Mouse (Mus musculus): ENCODE measurements around the gene Cplane1. TPM values are rescaled to one million over a fixed set of nuclear protein-coding genes. Genes with fewer than 3 reads are reported as not detected.

Gene Cplane1
- total RNA-seq (2023) = 25.9 TPM

GRCm38 (mm10) chr15:8168591-8169265 lies at the start of gene Cplane1:
Cplane1 (plus strand) TSS chr15:8169106.

Other genes with a start within 250 kb of the Cplane1 start
- 46.8 TPM for gene Wdr70, start 69.9 kb upstream of the Cplane1 start, total RNA-seq (2023)
- gene Nup155, start 59.8 kb upstream of the Cplane1 start, total RNA-seq (2023) = 34.7 TPM

Data from CD4-positive naive resting alpha-beta T cell, adult 57 days (primary cell).